Mouse (Mus musculus) stomach, embryonic 15.5 days (tissue): Measurements from ENCODE around the gene Jhy. TPM values are rescaled to one million over a fixed set of nuclear protein-coding genes. Genes with fewer than 3 reads are reported as not detected.
A peak's percentile ranks its signal among the peaks of the same experiment; 100 is the strongest.

ENCODE experiments used
- ATAC-seq: fragments of 200-750 bp; cut with Nextera tagmentation; 2 replicates; pipeline ENCODE4 v1.8.0; 2017; ENCODE audit warnings: low read depth, moderate number of reproducible peaks, moderate TSS enrichment; ENCODE audit not compliant: insufficient read depth, low FRiP score
- H3K27ac ChIP-seq: fragments of 300-500 bp; sonication (generic); 2 replicates; pipeline ENCODE4 v1.5.1; 2015; ENCODE audit warnings: mild to moderate bottlenecking, inconsistent platforms
- H3K27me3 ChIP-seq: fragments of 300-500 bp; sonication (generic); replicated peaks from 2 replicates; pipeline ENCODE4 v1.6.1; 2015; ENCODE audit warnings: inconsistent platforms
- H3K36me3 ChIP-seq: fragments of 300-500 bp; sonication (generic); 2 replicates; pipeline ENCODE4 v1.6.1; 2015; ENCODE audit warnings: inconsistent platforms
- H3K4me1 ChIP-seq: fragments of 300-500 bp; sonication (generic); 2 replicates; pipeline ENCODE4 v1.6.1; 2015; ENCODE audit warnings: inconsistent platforms
- H3K4me2 ChIP-seq: fragments of 300-500 bp; sonication (generic); 2 replicates; pipeline ENCODE4 v1.6.1; 2015; ENCODE audit warnings: mild to moderate bottlenecking, inconsistent platforms
- H3K4me3 ChIP-seq: fragments of 300-500 bp; sonication (generic); replicated peaks from 2 replicates; pipeline ENCODE4 v1.5.1; 2015; ENCODE audit warnings: inconsistent platforms
- H3K9ac ChIP-seq: fragments of 300-500 bp; sonication (generic); 2 replicates; pipeline ENCODE4 v1.6.1; 2015; ENCODE audit warnings: inconsistent platforms
- H3K9me3 ChIP-seq: fragments of 300-500 bp; sonication (generic); 2 replicates; pipeline ENCODE4 v1.6.1; 2016; ENCODE audit warnings: inconsistent platforms
- WGBS: fragments of 180-500 bp; shearing (Covaris S2); methylation state at CpG from one replicate; pipeline ENCODE4 v1.1.7; 2015; 5-methylcytosine and 5-hydroxymethylcytosine counted together
- polyA plus RNA-seq: library from polyadenylated mRNA; unstranded; fragments of >200 nt; fragmentation: Nextera tagmentation; extraction: Ambion mirVana; gene quantifications from 2 replicates; pipeline ENCODE4 v1.2.1, GENCODE M21; 2015

Gene Jhy
- polyA plus RNA-seq, result 0.05 TPM in 2 replicates

DNA sequence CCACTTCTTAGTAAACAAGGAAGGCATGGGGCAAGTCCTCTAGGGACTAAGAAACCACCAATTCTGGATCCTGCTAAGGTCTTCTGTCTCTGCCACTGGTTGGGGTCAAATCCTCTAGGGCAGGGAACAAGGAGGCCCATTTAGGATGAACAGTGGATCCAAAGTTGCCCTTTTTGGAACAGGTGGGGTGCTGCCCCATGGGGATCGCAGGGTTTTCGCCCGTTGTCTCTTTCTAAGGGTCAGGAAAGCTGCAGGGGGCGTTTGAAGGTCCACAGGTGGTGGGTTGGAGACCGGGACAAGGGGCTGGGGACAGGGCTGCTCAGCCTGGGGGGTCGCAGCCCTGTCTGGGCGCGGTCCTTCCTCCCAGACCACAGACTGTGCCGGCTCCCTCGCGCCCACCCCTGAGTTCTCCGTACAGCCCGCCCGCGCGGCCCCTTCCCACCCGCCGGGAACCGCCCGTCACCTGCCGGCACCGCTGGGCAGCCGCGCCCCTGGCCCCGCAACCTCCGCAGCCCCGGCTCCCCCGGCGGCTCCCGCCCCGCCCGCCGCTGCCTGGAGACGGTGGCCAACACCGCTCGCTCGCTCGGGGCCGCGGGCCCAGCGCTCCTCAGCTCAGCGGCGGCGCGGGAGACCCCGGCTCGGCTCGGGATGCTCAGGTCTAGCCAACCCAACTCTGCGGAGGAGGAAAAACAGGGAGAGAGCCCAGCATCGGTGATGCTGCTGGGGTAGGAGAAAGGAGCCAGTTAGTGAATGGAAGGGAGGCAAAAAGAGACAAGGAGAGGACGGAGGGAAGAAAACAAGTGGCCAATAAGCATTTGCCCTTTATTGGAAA lies at the start of gene Jhy:
Jhy (minus strand) TSS at position 533 of the 832 bp plus-strand sequence.
- Histone ChIP-seq H3K27ac (no peak within 1 kb of the TSS), H3K9ac (no peak within 1 kb of the TSS), H3K4me1 (peaks cover 7% of the 10 kb centered on the region), H3K9me3 (no peaks in the 10 kb centered on the region), H3K27me3 (peaks cover 23% of the 10 kb centered on the region), H3K36me3 (no peaks in the 10 kb centered on the region), H3K4me3 (peak within 1 kb of the TSS; percentile 37), H3K4me2 (peak within 1 kb of the TSS; percentile 73)
- ATAC-seq, result no peak; the same call in 1 of the 2 replicates
- 2% methylated on average over 49 of the region's 51 CpGs for WGBS

DNA sequence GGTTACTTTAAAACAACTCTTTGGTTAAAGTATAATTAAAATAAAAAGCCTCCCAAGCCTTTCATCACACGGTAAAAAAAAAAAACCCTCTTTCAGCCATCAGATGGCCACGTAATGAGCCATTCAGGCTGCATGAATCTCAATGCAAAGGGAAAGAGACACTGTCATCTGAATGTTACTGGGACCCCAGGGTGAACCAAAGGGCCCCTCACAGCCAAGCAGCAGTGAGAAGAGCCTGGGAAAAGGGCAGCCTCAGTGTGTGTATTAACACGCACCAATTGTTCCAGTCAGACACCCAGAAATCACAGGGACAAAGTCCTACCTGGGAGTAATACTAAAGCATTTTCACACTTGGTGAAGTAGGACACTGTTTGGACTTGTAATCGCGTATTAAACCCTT lies 48.5 kb upstream of the Jhy start:
- H3K27me3 ChIP-seq, result no peaks in the 10 kb centered on the region
- no peak overlapping the region for H3K4me2 ChIP-seq
- no peak overlapping the region for H3K4me3 ChIP-seq
- ATAC-seq, result no peak
- H3K9ac ChIP-seq, result no peak overlapping the region
- H3K4me1 ChIP-seq, result no peaks in the 10 kb centered on the region
- WGBS, result 88% methylated on average over 5 of the region's 5 CpGs
- no peaks in the 10 kb centered on the region for H3K36me3 ChIP-seq
- H3K27ac ChIP-seq, result no peak overlapping the region
- H3K9me3 ChIP-seq, result no peaks in the 10 kb centered on the region

DNA sequence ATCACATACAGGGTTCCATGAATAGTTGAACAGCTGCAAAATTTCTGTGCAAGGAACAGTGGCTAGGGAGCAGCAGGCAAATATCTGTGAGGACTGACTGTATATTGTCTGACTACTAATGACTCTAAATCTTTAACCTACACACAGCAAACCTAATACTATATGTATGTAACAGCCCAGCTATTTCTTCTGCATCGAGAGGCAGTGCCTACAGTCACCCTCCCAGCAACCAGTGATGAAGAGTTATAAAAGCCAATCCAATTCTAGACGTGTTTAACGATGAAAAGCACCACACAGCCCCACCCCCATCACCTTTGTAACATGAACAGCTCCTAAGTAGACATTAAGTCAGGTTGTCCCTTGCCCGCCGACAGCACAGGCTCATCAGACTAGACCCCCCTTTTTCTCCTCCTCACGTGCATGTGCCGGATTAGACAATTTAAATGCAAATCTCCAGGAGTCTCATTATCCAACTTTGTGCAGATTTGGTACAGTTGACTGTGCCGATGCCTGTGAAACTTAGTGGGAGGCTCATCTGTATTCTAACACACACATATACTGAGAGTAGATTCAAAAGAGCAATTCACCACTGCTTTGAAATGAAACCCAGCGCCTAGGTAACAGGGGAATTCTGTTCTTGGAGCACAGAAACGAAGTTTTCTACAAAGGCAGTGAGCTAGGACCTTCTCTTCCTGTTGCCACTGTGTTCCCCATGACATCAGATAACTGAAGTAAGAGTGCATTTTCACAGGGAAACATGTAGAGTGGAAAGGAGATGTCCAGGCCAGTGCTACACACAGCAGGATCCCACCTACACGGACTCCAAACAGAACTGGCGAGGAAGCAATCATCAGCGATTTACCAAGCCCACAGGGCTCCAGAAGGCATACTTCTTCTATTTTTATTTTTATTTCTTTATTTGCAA lies 47.9 kb upstream of the Jhy start:
- Histone ChIP-seq H3K4me2 (no peak overlapping the region), H3K4me1 (no peaks in the 10 kb centered on the region), H3K36me3 (no peaks in the 10 kb centered on the region), H3K27me3 (no peaks in the 10 kb centered on the region), H3K9ac (no peak overlapping the region), H3K4me3 (no peak overlapping the region), H3K9me3 (no peaks in the 10 kb centered on the region), H3K27ac (no peak overlapping the region)
- 68% methylated on average over 13 of the region's 13 CpGs for WGBS
- ATAC-seq, result no peak

DNA sequence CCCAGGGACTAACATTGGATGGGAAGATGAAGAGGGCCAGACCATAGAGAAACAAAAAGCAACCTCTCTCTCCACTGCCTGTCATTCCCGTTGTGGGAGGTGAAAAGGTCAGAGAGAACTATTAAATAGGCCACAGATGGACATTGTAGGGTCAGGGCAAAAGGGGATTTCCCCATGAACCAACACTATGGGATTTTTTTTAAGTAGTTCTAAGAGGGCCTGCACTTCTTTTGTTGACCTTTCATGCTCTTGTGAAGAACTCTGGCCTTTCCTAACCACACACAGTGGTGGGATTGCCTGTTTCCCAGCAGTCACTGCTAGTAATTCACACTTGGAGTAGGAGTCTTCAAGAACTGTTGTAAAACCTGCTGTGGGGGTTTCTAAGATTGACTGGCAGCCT lies 43.9 kb upstream of the Jhy start:
- no peak overlapping the region for H3K9ac ChIP-seq
- 19% methylated on average over 1 of the region's 1 CpGs for WGBS
- H3K4me1 ChIP-seq, result no peaks in the 10 kb centered on the region
- H3K9me3 ChIP-seq, result no peaks in the 10 kb centered on the region
- no peak overlapping the region for H3K4me2 ChIP-seq
- H3K27me3 ChIP-seq, result no peaks in the 10 kb centered on the region
- ATAC-seq, result no peak
- H3K4me3 ChIP-seq, result no peak overlapping the region
- no peak overlapping the region for H3K27ac ChIP-seq
- H3K36me3 ChIP-seq, result no peaks in the 10 kb centered on the region

DNA sequence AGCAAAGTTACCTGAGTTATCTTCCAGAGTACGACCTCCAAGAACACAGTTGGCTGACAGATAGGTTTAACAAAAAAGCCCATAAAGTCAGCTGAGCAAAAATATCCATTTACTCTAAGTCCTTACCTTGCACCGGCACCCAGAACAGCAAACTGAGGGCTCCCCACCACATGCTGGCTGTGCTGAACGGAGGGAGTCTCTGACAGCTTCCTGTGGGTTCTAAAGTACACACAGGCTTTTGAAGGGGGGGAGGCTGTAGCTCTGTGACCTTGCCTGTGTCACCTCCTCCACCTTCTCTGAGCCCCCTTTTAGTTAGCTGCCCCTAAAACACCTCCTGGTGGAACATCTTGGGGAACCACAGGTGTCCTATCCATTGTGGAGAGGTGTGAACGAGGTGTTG lies 40.5 kb upstream of the Jhy start, which contains the start of gene Crtam:
Crtam (minus strand) TSS at position 214 of the 400 bp plus-strand sequence.
- WGBS, result 38% methylated on average over 4 of the region's 4 CpGs
- H3K9me3 ChIP-seq, result no peaks in the 10 kb centered on the region
- H3K27me3 ChIP-seq, result no peaks in the 10 kb centered on the region
- H3K9ac ChIP-seq, result no peak within 1 kb of the TSS
- H3K4me3 ChIP-seq, result no peak within 1 kb of the TSS
- ATAC-seq, result no peak
- no peaks in the 10 kb centered on the region for H3K4me1 ChIP-seq
- no peak within 1 kb of the TSS for H3K4me2 ChIP-seq
- no peaks in the 10 kb centered on the region for H3K36me3 ChIP-seq
- H3K27ac ChIP-seq, result no peak within 1 kb of the TSS

DNA sequence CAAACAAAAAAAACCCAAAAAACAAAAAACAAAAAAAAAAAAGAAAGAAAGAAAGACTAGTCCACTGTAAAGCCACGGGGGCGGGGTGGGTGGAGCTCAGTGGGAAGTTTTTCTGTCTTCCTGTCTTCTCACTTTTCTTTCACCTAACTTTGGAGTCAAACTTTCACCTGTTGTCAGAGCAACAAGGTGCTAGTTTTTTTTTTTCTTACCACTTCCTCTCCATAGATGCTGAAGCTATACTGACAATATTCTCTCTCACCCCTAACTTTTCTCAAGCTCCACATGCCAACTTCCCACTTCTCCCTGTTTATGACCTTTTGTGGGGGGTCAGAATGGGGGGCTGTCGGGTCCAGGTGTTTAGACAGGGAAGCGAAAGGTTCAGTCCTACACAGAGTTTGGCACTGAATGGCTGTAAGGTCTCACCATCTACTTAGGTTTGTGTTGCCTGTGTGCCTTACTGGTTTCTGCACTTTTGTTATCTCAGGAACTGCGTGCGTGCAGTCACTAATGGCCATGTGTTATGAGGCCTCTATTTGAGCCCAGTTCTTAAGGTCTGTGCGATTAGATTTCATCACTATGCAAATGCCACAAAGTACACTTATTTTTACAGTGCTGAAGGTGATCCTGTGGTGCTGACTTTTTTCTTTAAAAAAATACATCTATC lies 33.3 kb upstream of the Jhy start:
- no peak overlapping the region for H3K27ac ChIP-seq
- H3K27me3 ChIP-seq, result no peaks in the 10 kb centered on the region
- no peaks in the 10 kb centered on the region for H3K4me1 ChIP-seq
- no peak overlapping the region for H3K9ac ChIP-seq
- no peak overlapping the region for H3K4me2 ChIP-seq
- H3K4me3 ChIP-seq, result no peak overlapping the region
- 76% methylated on average over 7 of the region's 7 CpGs for WGBS
- no peaks in the 10 kb centered on the region for H3K36me3 ChIP-seq
- ATAC-seq, result no peak
- no peaks in the 10 kb centered on the region for H3K9me3 ChIP-seq

DNA sequence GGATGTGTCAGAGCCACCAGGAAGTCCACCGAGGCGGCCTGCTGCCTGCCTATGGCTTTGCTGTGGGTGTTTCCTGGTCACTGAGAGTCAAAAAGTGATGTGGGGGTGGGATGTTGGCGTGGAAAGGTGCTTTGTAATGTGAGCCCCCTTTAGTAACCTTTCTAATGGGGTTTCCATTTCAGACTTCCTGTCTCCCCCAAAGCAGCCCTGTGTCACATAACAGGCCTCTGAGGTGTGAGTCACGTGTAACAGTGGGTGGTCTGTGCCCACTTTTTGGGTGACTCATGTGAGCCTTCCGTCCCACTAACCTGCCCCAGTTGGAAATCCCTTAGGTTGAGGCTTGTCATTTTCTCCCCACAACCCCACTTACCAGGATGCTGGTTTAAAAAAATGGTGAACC lies 30.2 kb upstream of the Jhy start:
- H3K27me3 ChIP-seq, result no peaks in the 10 kb centered on the region
- 70% methylated on average over 5 of the region's 5 CpGs for WGBS
- no peak overlapping the region for H3K4me2 ChIP-seq
- no peak overlapping the region for H3K9ac ChIP-seq
- no peaks in the 10 kb centered on the region for H3K9me3 ChIP-seq
- no peak overlapping the region for H3K4me3 ChIP-seq
- no peak overlapping the region for H3K27ac ChIP-seq
- no peaks in the 10 kb centered on the region for H3K4me1 ChIP-seq
- ATAC-seq, result no peak
- no peaks in the 10 kb centered on the region for H3K36me3 ChIP-seq

DNA sequence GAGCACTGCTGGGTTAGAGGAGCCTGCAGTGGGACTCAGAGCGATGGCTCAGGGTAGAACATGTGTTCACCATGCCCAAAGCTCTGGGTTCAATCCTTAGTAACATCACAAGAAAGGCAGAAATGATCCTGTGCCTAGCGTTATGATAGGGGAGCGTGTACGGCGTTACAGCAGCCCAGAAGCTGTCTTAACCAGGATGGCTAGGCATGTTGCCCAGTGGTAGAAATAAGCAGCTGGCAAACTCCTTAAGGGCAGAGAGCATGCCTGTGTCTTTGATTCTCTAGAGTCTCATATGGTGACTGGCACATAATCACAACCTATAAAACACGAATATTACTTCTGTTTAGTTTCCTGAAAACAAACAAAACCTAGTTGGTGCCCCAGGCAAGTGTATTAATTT lies 27.6 kb upstream of the Jhy start:
- Histone ChIP-seq H3K4me1 (no peaks in the 10 kb centered on the region), H3K9me3 (no peaks in the 10 kb centered on the region), H3K9ac (no peak overlapping the region), H3K36me3 (no peaks in the 10 kb centered on the region), H3K4me3 (no peak overlapping the region), H3K4me2 (no peak overlapping the region), H3K27me3 (no peaks in the 10 kb centered on the region), H3K27ac (no peak overlapping the region)
- no peak for ATAC-seq
- 86% methylated on average over 6 of the region's 6 CpGs for WGBS

DNA sequence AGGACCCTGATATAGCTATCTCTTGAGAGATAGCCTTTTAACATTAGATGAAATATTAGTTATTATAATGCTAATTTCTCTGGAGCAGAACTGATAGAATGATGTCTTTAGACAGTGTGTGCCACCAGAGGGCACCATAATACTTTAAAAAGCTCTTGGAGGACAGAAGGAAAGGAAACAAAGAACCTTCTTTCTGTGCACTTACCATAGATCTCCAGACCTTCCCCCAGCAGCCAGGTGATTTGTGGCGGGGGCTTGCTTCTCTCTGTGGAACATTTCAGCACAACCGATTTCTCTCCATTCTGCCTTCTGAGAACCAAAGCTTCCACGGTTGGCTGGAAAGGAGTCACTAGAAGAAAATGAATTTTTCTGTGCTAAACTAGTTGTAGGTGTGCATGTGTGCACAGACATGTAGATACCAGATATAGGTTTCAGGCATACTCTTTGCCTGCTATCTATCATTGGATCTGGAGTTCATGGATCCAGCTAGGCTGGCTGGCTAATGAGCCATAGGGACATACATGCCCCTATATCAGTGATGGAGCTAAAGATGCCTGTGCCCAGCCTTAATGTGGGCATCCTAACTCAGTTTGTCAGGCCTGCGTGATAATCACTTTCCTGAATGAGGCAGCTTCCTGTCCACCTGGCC lies 26.1 kb upstream of the Jhy start:
- H3K4me3 ChIP-seq, result no peak overlapping the region
- no peaks in the 10 kb centered on the region for H3K27me3 ChIP-seq
- no peaks in the 10 kb centered on the region for H3K4me1 ChIP-seq
- 42% methylated on average over 4 of the region's 4 CpGs for WGBS
- no peak overlapping the region for H3K27ac ChIP-seq
- no peak overlapping the region for H3K4me2 ChIP-seq
- H3K36me3 ChIP-seq, result no peaks in the 10 kb centered on the region
- H3K9ac ChIP-seq, result no peak overlapping the region
- no peak for ATAC-seq
- H3K9me3 ChIP-seq, result no peaks in the 10 kb centered on the region

DNA sequence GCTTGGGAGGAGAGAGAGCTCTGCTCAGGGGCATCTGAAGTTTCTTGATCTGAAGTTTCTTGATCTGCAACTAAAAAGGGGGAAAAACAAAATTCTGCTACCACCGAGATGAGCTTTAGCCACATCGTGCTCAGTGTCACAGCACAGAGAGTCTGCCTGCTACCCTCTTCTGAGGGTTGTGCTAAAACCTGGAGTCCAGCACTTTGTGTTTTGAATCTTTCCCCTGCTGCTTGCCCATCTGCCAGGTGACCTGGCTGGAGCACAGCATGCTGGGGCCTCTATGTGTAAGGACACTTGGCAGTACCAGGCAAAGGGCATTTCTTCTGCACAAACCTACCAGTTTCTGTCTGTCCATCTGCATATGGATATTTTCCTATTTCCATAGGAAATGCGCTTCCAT lies 20.4 kb upstream of the Jhy start:
- Histone ChIP-seq H3K27me3 (no peaks in the 10 kb centered on the region), H3K9me3 (no peaks in the 10 kb centered on the region), H3K4me1 (no peaks in the 10 kb centered on the region), H3K36me3 (no peaks in the 10 kb centered on the region), H3K9ac (no peak overlapping the region), H3K4me2 (no peak overlapping the region), H3K27ac (no peak overlapping the region), H3K4me3 (no peak overlapping the region)
- ATAC-seq, result no peak
- WGBS, result 65% methylated on average over 3 of the region's 3 CpGs

DNA sequence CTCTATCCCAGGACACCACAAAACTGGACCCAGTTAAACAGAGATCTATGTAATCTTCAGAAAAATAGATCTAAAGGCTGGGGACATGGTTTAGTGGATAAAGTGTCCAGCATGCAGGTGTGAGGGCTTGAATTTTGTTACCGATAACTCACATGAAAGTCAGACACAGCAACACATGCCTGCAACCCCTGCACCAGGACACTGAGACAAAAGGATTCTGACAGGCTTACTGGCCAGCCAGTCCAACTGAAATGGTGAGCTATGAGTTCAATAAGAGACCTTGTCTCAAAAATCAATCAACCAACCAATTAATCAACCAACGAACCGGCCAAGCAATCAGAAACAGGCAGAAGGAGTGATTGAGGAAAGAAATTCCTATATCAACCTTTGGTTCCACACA lies 19.8 kb upstream of the Jhy start:
- no peak overlapping the region for H3K9ac ChIP-seq
- no peak for ATAC-seq
- H3K4me3 ChIP-seq, result no peak overlapping the region
- H3K9me3 ChIP-seq, result no peaks in the 10 kb centered on the region
- no peak overlapping the region for H3K4me2 ChIP-seq
- H3K4me1 ChIP-seq, result no peaks in the 10 kb centered on the region
- no peaks in the 10 kb centered on the region for H3K27me3 ChIP-seq
- no peak overlapping the region for H3K27ac ChIP-seq
- no peaks in the 10 kb centered on the region for H3K36me3 ChIP-seq
- WGBS, result 69% methylated on average over 3 of the region's 3 CpGs
